Mouse (Mus musculus): ENCODE data around the gene Kcnab3. TPM values are rescaled to one million over a fixed set of nuclear protein-coding genes. Genes with fewer than 3 reads are reported as not detected.
A peak's percentile ranks its signal among the peaks of the same experiment; 100 is the strongest.

Gene Kcnab3
- polyA plus RNA-seq, 1 experiment from 2014 or later: 0.48 TPM

DNA sequence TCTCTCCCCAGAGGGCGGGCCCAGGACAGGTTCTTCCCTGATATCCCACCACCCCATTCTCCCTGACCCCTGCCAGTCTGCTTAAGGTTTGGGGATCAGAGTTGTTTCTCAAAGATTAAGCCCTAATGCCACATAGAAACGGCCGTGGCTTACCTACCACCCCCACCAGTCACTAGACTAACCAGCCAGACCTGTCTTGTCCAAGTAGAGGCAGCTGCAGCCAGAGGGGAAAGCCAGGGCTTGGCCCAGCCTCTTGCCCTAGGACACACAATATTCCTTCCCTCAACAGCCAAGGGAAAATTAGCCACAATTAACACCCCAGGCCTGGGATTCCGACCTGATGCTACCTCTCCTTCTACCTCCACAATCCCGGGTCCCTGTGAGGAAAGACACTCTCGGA, 39.7 kb downstream of the Kcnab3 start:
- peak overlapping the region; percentile 97 for H3K27ac ChIP-seq (replicated peaks)
- 39% methylated on average over 6 of the region's 6 CpGs for WGBS
- peak overlapping the region; percentile 82 for H3K9ac ChIP-seq
- peaks cover 47% of the 10 kb centered on the region for H3K4me1 ChIP-seq
- no peaks in the 10 kb centered on the region for H3K27me3 ChIP-seq (replicated peaks)
- H3K36me3 ChIP-seq: peaks cover 31% of the 10 kb centered on the region
- H3K4me2 ChIP-seq: peak overlapping the region; percentile 87
- no peaks in the 10 kb centered on the region for H3K9me3 ChIP-seq
- ATAC-seq (ENCODE audit: extremely low read depth, insufficient number of reproducible peaks, low FRiP score, low TSS enrichment): no peak
- H3K4me3 ChIP-seq: peak overlapping the region; percentile 90

DNA sequence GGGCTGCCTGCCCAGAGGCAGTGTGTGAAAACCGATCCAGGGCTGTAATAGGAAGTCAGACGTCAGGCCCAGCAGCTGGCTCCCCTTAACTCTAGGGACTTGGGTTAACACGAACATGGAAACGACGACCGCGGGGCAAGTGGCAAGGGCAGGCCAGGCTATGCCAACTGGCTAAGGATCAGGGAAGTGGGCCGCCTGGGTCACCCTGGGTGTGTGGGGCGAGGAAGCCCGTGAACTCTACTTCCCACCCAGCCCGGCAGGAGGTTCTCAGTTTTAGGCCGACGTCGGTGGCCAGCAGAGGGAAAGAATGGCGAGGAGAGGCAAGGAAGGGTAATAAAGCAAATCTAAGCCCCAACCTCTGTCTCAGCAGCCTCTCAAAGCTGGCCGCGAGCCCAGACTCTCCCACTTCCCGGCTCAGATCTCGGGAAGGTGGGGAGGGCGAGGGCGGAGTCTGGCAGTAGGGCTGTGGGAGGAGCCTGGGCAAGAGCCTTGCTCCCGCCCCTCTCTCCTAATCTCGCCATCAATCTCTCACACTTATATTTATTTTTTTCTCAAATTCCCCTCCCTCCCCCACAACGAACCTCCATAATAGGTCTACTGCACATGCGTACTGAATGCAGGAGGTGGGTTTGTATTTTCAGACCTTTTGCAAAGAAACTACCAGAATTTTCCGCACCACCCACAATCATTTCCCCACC, 40.2 kb downstream of the Kcnab3 start:
- Histone ChIP-seq H3K4me1 (peaks cover 53% of the 10 kb centered on the region), H3K36me3 (peaks cover 26% of the 10 kb centered on the region), H3K4me3 (peak overlapping the region; percentile 90), H3K9ac (peak overlapping the region; percentile 99), H3K4me2 (peak overlapping the region; percentile 87), H3K9me3 (no peaks in the 10 kb centered on the region), H3K27me3 (replicated peaks) (no peaks in the 10 kb centered on the region), H3K27ac (replicated peaks) (peak overlapping the region; percentile 97)
- ATAC-seq (ENCODE audit: extremely low read depth, insufficient number of reproducible peaks, low FRiP score, low TSS enrichment): peak; percentile 61
- under 1% methylated on average over 26 of the region's 26 CpGs for WGBS

DNA sequence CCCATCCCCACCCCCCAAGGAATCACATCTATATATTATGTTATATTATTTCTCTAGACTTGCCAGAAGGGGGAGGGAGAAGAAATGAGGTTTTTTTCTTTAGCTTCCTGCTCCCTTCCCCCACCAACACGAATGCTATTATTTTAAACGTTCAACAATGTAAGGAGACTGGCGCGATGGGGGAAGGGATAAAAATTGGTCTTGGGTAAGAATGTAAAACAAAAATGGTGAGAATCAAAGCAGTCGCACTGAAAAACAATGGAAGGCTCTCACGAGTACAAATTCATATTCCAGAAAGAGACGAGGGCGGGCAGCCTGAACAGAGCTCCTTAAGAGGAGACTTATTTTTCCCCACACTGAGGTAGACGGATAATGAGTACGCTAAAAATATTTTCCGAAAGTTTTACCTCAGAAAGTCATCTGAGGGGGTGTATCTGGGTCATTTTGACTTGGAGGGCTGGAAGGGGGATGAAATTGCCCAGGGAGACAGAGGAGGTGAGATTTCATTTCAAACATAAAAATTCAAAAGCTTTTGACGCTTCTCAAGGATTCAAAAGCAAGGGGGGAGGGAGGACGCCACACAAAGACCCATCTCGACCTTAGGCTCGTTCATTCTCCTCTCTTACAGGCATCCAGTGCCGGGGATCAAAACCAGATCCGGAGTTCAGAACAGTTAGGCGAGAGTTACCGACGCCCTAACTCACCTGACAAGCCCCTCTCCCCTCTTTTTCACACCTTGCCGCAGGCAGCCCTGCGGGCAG, 41.0 kb downstream of the Kcnab3 start:
- peak overlapping the region; percentile 99 for H3K9ac ChIP-seq
- no peak for ATAC-seq (ENCODE audit: extremely low read depth, insufficient number of reproducible peaks, low FRiP score, low TSS enrichment)
- H3K27ac ChIP-seq (replicated peaks): peak overlapping the region; percentile 97
- H3K4me3 ChIP-seq: peak overlapping the region; percentile 90
- H3K36me3 ChIP-seq: peaks cover 18% of the 10 kb centered on the region
- H3K4me2 ChIP-seq: peak overlapping the region; percentile 87
- no peaks in the 10 kb centered on the region for H3K27me3 ChIP-seq (replicated peaks)
- WGBS: 0% methylated on average over 22 of the region's 22 CpGs
- H3K9me3 ChIP-seq: no peaks in the 10 kb centered on the region
- H3K4me1 ChIP-seq: peaks cover 60% of the 10 kb centered on the region

DNA sequence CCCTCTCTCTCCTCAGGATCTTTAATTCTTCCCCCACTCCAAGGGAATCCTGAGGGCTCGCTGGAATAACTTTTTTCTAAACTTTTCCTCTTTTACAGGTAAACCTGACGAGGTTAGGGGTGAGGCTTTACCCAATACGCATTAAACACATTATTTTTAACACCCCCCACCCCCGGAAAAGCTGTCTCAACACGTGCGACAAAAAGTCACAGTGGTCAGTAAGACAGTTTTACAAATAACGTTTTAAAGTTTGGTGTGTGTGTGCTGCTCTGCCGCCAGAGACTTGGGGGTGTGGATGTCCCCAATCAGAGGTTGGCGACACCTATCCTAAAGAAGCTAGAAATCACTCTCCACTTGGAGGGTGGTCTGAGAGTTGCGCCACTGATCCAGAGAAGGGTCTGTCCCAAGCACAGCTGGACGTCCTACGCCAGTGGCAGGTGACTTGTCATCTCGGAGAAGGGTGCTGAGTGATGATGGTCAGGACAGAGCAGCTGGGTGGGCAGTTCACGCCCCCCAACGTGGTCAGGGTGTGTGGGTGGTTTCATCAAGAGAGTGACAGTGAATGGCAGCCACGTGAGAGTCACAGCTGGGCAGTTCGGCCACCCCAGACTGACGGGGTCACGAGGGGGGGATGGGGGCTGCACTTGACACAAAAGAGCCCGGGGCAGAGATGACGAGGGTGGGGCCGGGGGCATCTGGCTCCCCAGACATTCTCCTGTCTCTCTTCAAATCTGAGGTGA, 41.7 kb downstream of the Kcnab3 start:
- Histone ChIP-seq H3K9me3 (no peaks in the 10 kb centered on the region), H3K4me3 (peak overlapping the region; percentile 90), H3K4me2 (peak overlapping the region; percentile 87), H3K27me3 (replicated peaks) (no peaks in the 10 kb centered on the region), H3K9ac (peak overlapping the region; percentile 99), H3K36me3 (peaks cover 14% of the 10 kb centered on the region), H3K4me1 (peaks cover 68% of the 10 kb centered on the region), H3K27ac (replicated peaks) (peak overlapping the region; percentile 97)
- 0 out of 2 replicates have a peak, but pooled peaks have one; percentile 3 for ATAC-seq (ENCODE audit: extremely low read depth, insufficient number of reproducible peaks, low FRiP score, low TSS enrichment)
- 2% methylated on average over 22 of the region's 22 CpGs for WGBS

DNA sequence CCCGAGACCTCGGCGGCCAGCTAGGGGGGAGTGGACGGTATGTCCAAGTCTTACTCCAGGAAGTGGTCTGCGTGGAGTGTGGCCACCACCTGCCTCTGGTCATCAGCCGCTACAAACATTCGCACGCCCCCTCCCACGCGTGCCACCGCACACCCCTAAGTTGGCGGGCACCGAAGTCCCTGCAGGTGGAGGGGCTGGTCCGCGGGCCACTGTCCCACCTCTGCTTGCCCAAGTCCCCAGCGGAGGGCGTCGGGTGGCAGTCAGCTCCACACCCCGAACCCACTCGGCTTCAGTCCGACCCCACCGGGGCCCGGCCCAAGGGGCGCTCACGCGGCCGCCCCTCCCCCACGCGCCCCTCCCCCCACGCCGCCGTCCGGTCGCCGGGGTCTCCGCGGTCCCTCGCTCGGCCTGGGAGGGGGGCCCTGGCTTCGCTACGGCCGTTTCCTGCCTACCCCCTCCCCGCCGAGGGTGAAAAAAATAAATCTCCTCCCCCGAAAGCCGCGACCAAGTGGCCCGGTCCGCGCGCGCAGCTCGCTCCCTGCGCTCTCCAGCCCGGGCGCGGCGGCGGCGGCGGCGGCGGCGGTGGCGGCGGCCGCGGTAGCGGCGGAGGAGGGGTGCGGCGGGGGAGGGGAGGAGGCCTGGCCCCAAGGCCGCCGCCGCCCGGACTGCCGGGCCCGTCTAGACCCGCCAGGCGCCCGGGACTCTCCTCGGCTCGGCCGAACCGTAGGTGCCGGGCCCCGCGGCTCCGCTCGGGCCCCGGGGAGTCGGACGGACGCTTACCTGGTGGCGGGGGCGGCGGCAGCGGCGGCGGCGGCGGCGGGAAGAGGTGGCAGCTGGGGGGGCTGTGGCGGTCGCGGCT, 42.5 kb downstream of the Kcnab3 start:
- Histone ChIP-seq H3K4me3 (peak overlapping the region; percentile 90), H3K27ac (replicated peaks) (peak overlapping the region; percentile 97), H3K4me2 (peak overlapping the region; percentile 87), H3K36me3 (peaks cover 14% of the 10 kb centered on the region), H3K9ac (peak overlapping the region; percentile 99), H3K9me3 (no peaks in the 10 kb centered on the region), H3K4me1 (peaks cover 76% of the 10 kb centered on the region), H3K27me3 (replicated peaks) (no peaks in the 10 kb centered on the region)
- WGBS: under 1% methylated on average over 58 of the region's 106 CpGs
- ATAC-seq (ENCODE audit: extremely low read depth, insufficient number of reproducible peaks, low FRiP score, low TSS enrichment): 0 out of 2 replicates have a peak, but pooled peaks have one; percentile 1

DNA sequence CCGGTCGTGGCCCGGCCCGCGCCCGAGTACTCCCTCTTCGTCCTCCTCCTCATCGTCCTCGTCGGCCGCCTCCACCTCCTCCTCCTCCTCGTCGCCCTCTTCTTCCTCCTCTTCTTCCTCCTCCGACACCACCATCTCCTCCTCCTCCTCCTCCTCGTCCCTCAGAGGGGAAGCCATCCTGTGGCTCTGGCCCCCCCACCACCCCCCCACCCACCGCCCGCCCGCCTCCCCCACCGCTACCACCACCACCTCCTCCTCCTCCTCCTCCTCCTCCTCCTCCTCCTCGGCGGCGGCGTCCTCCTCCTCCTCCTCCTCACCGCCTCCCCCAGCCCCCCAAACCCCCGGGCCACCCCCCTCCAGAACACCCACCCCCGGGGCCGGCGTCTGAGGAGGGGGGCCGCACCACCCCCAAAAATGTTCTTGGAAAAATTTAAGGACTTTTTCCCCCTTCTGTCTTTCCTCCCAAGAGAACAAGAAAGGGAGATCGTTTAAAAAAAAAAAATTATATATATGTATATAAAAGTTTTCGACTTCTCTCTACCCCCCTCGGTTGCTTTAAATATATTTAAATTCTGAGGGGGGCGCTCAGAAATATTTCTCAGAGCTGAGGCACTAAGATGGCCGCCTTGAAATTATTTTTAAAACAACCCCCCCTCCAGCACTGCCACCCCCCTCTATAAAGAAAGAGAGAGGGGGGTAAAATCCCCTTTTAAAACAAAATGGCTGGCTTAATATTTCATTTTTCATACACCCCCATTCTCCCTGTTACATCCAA, 43.3 kb downstream of the Kcnab3 start, which contains the start of gene Chd3:
Chd3 (minus strand) TSS at position 192 of the 775 bp plus-strand sequence.
- ATAC-seq (ENCODE audit: extremely low read depth, insufficient number of reproducible peaks, low FRiP score, low TSS enrichment): no peak
- no peaks in the 10 kb centered on the region for H3K27me3 ChIP-seq (replicated peaks)
- peak within 1 kb of the TSS; percentile 97 for H3K27ac ChIP-seq (replicated peaks)
- H3K9me3 ChIP-seq: no peaks in the 10 kb centered on the region
- peaks cover 18% of the 10 kb centered on the region for H3K36me3 ChIP-seq
- H3K4me3 ChIP-seq: peak within 1 kb of the TSS; percentile 90
- peaks cover 71% of the 10 kb centered on the region for H3K4me1 ChIP-seq
- 5% methylated on average over 15 of the region's 34 CpGs for WGBS
- peak within 1 kb of the TSS; percentile 87 for H3K4me2 ChIP-seq
- peak within 1 kb of the TSS; percentile 99 for H3K9ac ChIP-seq

DNA sequence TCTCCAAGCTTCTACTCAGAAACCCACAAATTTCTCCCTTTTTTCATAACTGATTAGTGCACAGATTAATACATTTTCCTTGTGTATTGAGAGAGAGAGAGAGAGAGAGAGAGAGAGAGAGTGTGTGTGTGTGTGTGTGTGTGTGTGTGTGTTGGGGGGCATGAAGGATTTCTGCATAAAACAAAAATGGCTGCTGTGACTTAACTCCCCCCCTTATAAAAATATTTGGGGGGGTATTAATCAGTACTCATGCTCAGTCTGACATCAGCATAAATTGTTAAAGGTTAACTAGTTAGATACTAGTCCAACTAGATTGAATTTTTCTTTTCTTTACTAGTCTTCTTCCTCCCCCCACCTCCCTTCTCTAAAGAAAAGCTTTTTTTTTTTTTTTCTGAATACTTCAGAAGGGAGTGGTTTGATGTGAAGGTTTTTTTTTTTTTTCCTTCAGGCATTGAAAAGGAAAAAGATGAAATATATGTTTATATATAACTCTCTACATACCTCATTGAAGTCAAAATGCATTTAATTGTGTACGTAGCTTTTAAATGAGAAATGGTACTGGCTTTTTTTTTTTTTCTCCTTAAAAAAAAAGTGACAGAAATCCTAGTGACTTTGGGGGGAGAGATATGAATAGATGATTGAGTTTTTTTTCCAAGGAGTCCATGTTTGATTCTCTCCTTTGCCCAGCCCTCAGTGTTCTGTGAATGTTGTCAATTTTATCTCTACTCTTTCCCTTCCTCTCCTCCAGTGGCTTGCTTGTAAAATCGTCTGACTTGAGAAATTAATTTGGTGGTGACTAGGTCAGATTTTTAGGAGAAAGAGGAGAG, 44.1 kb downstream of the Kcnab3 start:
- peak overlapping the region; percentile 87 for H3K4me2 ChIP-seq
- peak overlapping the region; percentile 99 for H3K9ac ChIP-seq
- H3K9me3 ChIP-seq: no peaks in the 10 kb centered on the region
- peaks cover 18% of the 10 kb centered on the region for H3K36me3 ChIP-seq
- 36% methylated on average over 2 of the region's 2 CpGs for WGBS
- no peaks in the 10 kb centered on the region for H3K27me3 ChIP-seq (replicated peaks)
- ATAC-seq (ENCODE audit: extremely low read depth, insufficient number of reproducible peaks, low FRiP score, low TSS enrichment): no peak
- H3K4me1 ChIP-seq: peaks cover 63% of the 10 kb centered on the region
- H3K27ac ChIP-seq (replicated peaks): peak overlapping the region; percentile 97
- peak overlapping the region; percentile 90 for H3K4me3 ChIP-seq

DNA sequence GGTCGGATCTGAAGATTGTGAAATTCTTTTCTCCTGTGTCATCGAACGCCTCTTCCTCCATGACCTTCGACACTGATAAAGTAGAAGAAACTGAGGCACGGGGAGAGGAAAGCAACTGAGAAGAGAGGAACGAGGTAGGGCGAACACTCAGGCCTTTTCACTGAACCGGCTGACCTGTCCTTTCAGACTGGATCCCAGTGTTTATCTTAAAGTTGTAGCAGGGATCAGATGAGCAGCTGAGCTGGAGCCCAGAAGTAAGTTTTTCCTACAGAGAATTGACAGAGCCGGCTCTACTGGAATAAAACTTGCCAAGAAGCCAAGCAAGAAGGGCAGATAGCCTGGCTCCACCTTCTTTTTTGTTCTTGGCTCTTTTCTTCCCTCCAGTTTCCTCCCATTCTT, 44.8 kb downstream of the Kcnab3 start:
- Histone ChIP-seq H3K27me3 (replicated peaks) (no peaks in the 10 kb centered on the region), H3K4me1 (peaks cover 57% of the 10 kb centered on the region), H3K9ac (peak overlapping the region; percentile 44; the same call in 1 of the 2 replicates), H3K36me3 (peaks cover 21% of the 10 kb centered on the region), H3K4me2 (peak overlapping the region; percentile 53), H3K4me3 (peak overlapping the region; percentile 13), H3K27ac (replicated peaks) (peak overlapping the region; percentile 75), H3K9me3 (no peaks in the 10 kb centered on the region)
- WGBS: 20% methylated on average over 9 of the region's 9 CpGs
- ATAC-seq (ENCODE audit: extremely low read depth, insufficient number of reproducible peaks, low FRiP score, low TSS enrichment): no peak

DNA sequence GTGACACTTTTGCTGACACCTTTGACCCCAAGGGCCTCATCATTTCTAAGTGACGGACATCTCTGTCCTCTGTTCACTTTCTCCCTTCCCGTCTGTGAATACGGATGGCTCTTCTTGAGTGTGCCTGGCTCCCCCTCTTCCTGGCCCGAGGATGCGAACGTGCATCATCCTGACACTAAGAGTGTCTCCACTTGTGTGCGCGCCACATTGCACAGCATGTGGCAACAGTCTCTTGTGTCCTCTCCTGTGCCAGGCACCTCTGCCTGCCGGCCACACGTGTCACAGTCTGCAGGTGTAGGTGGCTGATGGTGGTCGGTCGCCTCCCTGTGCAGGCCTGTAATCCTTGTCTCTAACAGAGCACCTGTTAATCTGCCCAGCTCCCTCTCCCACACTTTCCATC, 45.5 kb downstream of the Kcnab3 start:
- Histone ChIP-seq H3K27ac (replicated peaks) (peak overlapping the region; percentile 75), H3K4me1 (peaks cover 52% of the 10 kb centered on the region), H3K4me3 (no peak overlapping the region), H3K27me3 (replicated peaks) (no peaks in the 10 kb centered on the region), H3K36me3 (peaks cover 23% of the 10 kb centered on the region), H3K4me2 (peak overlapping the region; percentile 53), H3K9ac (peak overlapping the region; percentile 56; the same call in 1 of the 2 replicates), H3K9me3 (no peaks in the 10 kb centered on the region)
- no peak for ATAC-seq (ENCODE audit: extremely low read depth, insufficient number of reproducible peaks, low FRiP score, low TSS enrichment)
- WGBS: 56% methylated on average over 12 of the region's 12 CpGs

Measured in heart, embryonic 13.5 days (tissue).